Mouse (Mus musculus): ENCODE results near the gene Hba-a1. TPM values are rescaled to one million over a fixed set of nuclear protein-coding genes. Genes with fewer than 3 reads are reported as not detected.
"Not testable (repeated sequence)": the region's sequence is repeated elsewhere in the genome, so short reads cannot be mapped to it uniquely, and the experiment has no call there.

Hba-a1 gene
- not detected in 2 replicates for polyA plus RNA-seq (2012; ENCODE audit: insufficient read depth, insufficient read length, low replicate concordance, missing spikeins)

GRCm38 (mm10) chr11:32283091-32283777 is at the start of gene Hba-a1:
Hba-a1 (plus strand) TSS chr11:32283511.
- 64% methylated on average over 1 of the region's 5 CpGs for WGBS
- H3K4me3 ChIP-seq (ENCODE audit: insufficient read depth, low read depth, low read length); H3K27ac ChIP-seq (ENCODE audit: insufficient read depth, low read depth, low read length); H3K4me1 ChIP-seq (ENCODE audit: control insufficient read depth, insufficient read depth, low read length): not testable (repeated sequence)

GRCm38 (mm10) chr11:32233895-32234294 is 49.4 kb upstream of the Hba-a1 start:
- Histone ChIP-seq H3K4me1 (ENCODE audit: control insufficient read depth, insufficient read depth, low read length) (peaks cover 44% of the 10 kb centered on the region), H3K4me3 (ENCODE audit: insufficient read depth, low read depth, low read length) (no peak overlapping the region), H3K27ac (ENCODE audit: insufficient read depth, low read depth, low read length) (no peak overlapping the region)
- WGBS, result 73% methylated on average over 3 of the region's 3 CpGs
- no peak for TF ChIP-seq POLR2A (IDR thresholded peaks at IDR 0.05; ENCODE audit: insufficient read depth, low read depth, low read length)
- no peak for TF ChIP-seq CTCF (IDR thresholded peaks at IDR 0.05; ENCODE audit: insufficient read depth, low read depth, low read length)

- H3K4me1 ChIP-seq (ENCODE audit: control insufficient read depth, insufficient read depth, low read length), result peaks cover 44% of the 10 kb centered on the region
- TF ChIP-seq CTCF (IDR thresholded peaks at IDR 0.05; ENCODE audit: insufficient read depth, low read depth, low read length) (no peak), POLR2A (IDR thresholded peaks at IDR 0.05; ENCODE audit: insufficient read depth, low read depth, low read length) (no peak)
- no peak overlapping the region for H3K27ac ChIP-seq (ENCODE audit: insufficient read depth, low read depth, low read length)
- 72% methylated on average over 6 of the region's 6 CpGs for WGBS
- H3K4me3 ChIP-seq (ENCODE audit: insufficient read depth, low read depth, low read length), result no peak overlapping the region
These were observed 48.4 kb upstream of the Hba-a1 start for GRCm38 (mm10) chr11:32234816-32235485.

- WGBS, result 12% methylated on average over 3 of the region's 3 CpGs
- no peak overlapping the region; the same call in 1 of the 2 replicates for H3K27ac ChIP-seq (ENCODE audit: insufficient read depth, low read depth, low read length)
- TF ChIP-seq CTCF (IDR thresholded peaks at IDR 0.05; ENCODE audit: insufficient read depth, low read depth, low read length) (no peak), POLR2A (IDR thresholded peaks at IDR 0.05; ENCODE audit: insufficient read depth, low read depth, low read length) (no peak)
- no peak overlapping the region for H3K4me3 ChIP-seq (ENCODE audit: insufficient read depth, low read depth, low read length)
- peaks cover 44% of the 10 kb centered on the region for H3K4me1 ChIP-seq (ENCODE audit: control insufficient read depth, insufficient read depth, low read length)
These were observed 47.7 kb upstream of the Hba-a1 start for GRCm38 (mm10) chr11:32235646-32236045.

- Histone ChIP-seq H3K4me1 (ENCODE audit: control insufficient read depth, insufficient read depth, low read length) (peaks cover 44% of the 10 kb centered on the region), H3K27ac (ENCODE audit: insufficient read depth, low read depth, low read length) (peak overlapping the region; percentile 49)
- TF ChIP-seq CTCF (IDR thresholded peaks at IDR 0.05; ENCODE audit: insufficient read depth, low read depth, low read length) (no peak), POLR2A (IDR thresholded peaks at IDR 0.05; ENCODE audit: insufficient read depth, low read depth, low read length) (no peak)
These were observed 47.2 kb upstream of the Hba-a1 start for GRCm38 (mm10) chr11:32236132-32236531.

GRCm38 (mm10) chr11:32236712-32237410 is 46.5 kb upstream of the Hba-a1 start:
- TF ChIP-seq CTCF (IDR thresholded peaks at IDR 0.05; ENCODE audit: insufficient read depth, low read depth, low read length), result peak; percentile 49; the same call in 1 of the 2 replicates
- TF ChIP-seq POLR2A (IDR thresholded peaks at IDR 0.05; ENCODE audit: insufficient read depth, low read depth, low read length), result no peak
- no peak overlapping the region for H3K4me3 ChIP-seq (ENCODE audit: insufficient read depth, low read depth, low read length)
- H3K4me1 ChIP-seq (ENCODE audit: control insufficient read depth, insufficient read depth, low read length), result peaks cover 40% of the 10 kb centered on the region
- 0 out of 2 replicates have a peak overlapping the region, but pooled peaks have one; percentile 49 for H3K27ac ChIP-seq (ENCODE audit: insufficient read depth, low read depth, low read length)
- 47% methylated on average over 9 of the region's 9 CpGs for WGBS

More at GRCm38 (mm10) chr11:32236132-32236531, 47.2 kb upstream of the Hba-a1 start:
- H3K4me3 ChIP-seq (ENCODE audit: insufficient read depth, low read depth, low read length), result no peak overlapping the region
- WGBS, result 35% methylated on average over 2 of the region's 2 CpGs

GRCm38 (mm10) chr11:32237411-32237795 is 45.9 kb upstream of the Hba-a1 start:
- peaks cover 40% of the 10 kb centered on the region for H3K4me1 ChIP-seq (ENCODE audit: control insufficient read depth, insufficient read depth, low read length)
- TF ChIP-seq POLR2A (IDR thresholded peaks at IDR 0.05; ENCODE audit: insufficient read depth, low read depth, low read length), result no peak
- TF ChIP-seq CTCF (IDR thresholded peaks at IDR 0.05; ENCODE audit: insufficient read depth, low read depth, low read length), result no peak
- H3K4me3 ChIP-seq (ENCODE audit: insufficient read depth, low read depth, low read length), result no peak overlapping the region
- H3K27ac ChIP-seq (ENCODE audit: insufficient read depth, low read depth, low read length), result 0 out of 2 replicates have a peak overlapping the region, but pooled peaks have one; percentile 9
- 84% methylated on average over 3 of the region's 3 CpGs for WGBS

- 13% methylated on average over 5 of the region's 5 CpGs for WGBS
These were observed 45.0 kb upstream of the Hba-a1 start for GRCm38 (mm10) chr11:32238093-32238860.

More at GRCm38 (mm10) chr11:32238093-32238860, 45.0 kb upstream of the Hba-a1 start:
- H3K27ac ChIP-seq (ENCODE audit: insufficient read depth, low read depth, low read length), result 0 out of 2 replicates have a peak overlapping the region, but pooled peaks have one; percentile 9
- no peak overlapping the region for H3K4me3 ChIP-seq (ENCODE audit: insufficient read depth, low read depth, low read length)
- H3K4me1 ChIP-seq (ENCODE audit: control insufficient read depth, insufficient read depth, low read length), result peaks cover 43% of the 10 kb centered on the region
- peak; percentile 73; the same call in 1 of the 2 replicates for TF ChIP-seq CTCF (IDR thresholded peaks at IDR 0.05; ENCODE audit: insufficient read depth, low read depth, low read length)
- TF ChIP-seq POLR2A (IDR thresholded peaks at IDR 0.05; ENCODE audit: insufficient read depth, low read depth, low read length), result no peak

Data from olfactory bulb, adult 2 months (tissue).